Mouse (Mus musculus) testis, adult 2 months (tissue): ENCODE measurements around the gene Satb2.

Source experiments
- CTCF ChIP-seq: fragments of 200-500 bp; IDR thresholded peaks from 2 replicates; pipeline ENCODE4 v1.5.1; 2012; ENCODE audit warnings: low read depth, mild to moderate bottlenecking, inconsistent platforms, low read length, moderate library complexity; ENCODE audit not compliant: control insufficient read depth, insufficient read depth, insufficient replicate concordance
- POLR2A ChIP-seq: fragments of 200-500 bp; IDR thresholded peaks from 2 replicates; pipeline ENCODE4 v1.6.1; 2012; ENCODE audit warnings: low read depth, mild to moderate bottlenecking, inconsistent platforms, low read length, moderate library complexity; ENCODE audit not compliant: control insufficient read depth

- TF ChIP-seq POLR2A (no peak), CTCF (no peak)
Measured at GRCm38 (mm10) chr1:57018941-57019340, 40.5 kb upstream of the Satb2 start.
